Mouse (Mus musculus) stomach, embryonic 14.5 days (tissue): Measurements from ENCODE around the gene Parva. TPM values are rescaled to one million over a fixed set of nuclear protein-coding genes. Genes with fewer than 3 reads are reported as not detected.
A peak's percentile ranks its signal among the peaks of the same experiment; 100 is the strongest.

Experiments
- ATAC-seq: fragments of 200-750 bp; cut with Nextera tagmentation; 2 replicates; pipeline ENCODE4 v1.8.0; 2017; ENCODE audit warnings: low read depth, moderate TSS enrichment; ENCODE audit not compliant: insufficient number of reproducible peaks, insufficient read depth, low FRiP score
- H3K27ac ChIP-seq: fragments of 300-500 bp; sonication (generic); 2 replicates; pipeline ENCODE4 v1.5.1; 2014; ENCODE audit warnings: mild to moderate bottlenecking, low read length, moderate library complexity, mixed read lengths
- H3K27me3 ChIP-seq: fragments of 300-500 bp; sonication (generic); 2 replicates; pipeline ENCODE4 v1.6.1; 2014; ENCODE audit warnings: low read length, control low read depth, mixed read lengths; ENCODE audit not compliant: control insufficient read depth, insufficient read depth
- H3K36me3 ChIP-seq: fragments of 300-500 bp; sonication (generic); 2 replicates; pipeline ENCODE4 v1.6.1; 2014; ENCODE audit warnings: mild to moderate bottlenecking, control low read depth, low read length, moderate library complexity, mixed read lengths; ENCODE audit not compliant: control insufficient read depth, insufficient read depth
- H3K4me1 ChIP-seq: fragments of 300-500 bp; sonication (generic); 2 replicates; pipeline ENCODE4 v1.6.1; 2014; ENCODE audit warnings: low read length, control low read depth, mixed read lengths; ENCODE audit not compliant: control insufficient read depth, insufficient read depth
- H3K4me2 ChIP-seq: fragments of 300-500 bp; sonication (generic); replicated peaks from 2 replicates; pipeline ENCODE4 v1.6.1; 2014; ENCODE audit warnings: low read depth, low read length, control low read depth
- H3K4me3 ChIP-seq: fragments of 300-500 bp; sonication (generic); 2 replicates; pipeline ENCODE4 v1.5.1; 2014; ENCODE audit warnings: low read depth, low read length, control low read depth
- H3K9ac ChIP-seq: fragments of 300-500 bp; sonication (generic); replicated peaks from 2 replicates; pipeline ENCODE4 v1.6.1; 2014; ENCODE audit warnings: low read depth, mild to moderate bottlenecking, control low read depth, low read length, moderate library complexity, mixed read lengths
- H3K9me3 ChIP-seq: fragments of 300-500 bp; sonication (generic); 2 replicates; pipeline ENCODE4 v1.6.1; 2016; ENCODE audit warnings: low read depth, low read length, control low read depth; ENCODE audit not compliant: control insufficient read depth
- WGBS: fragments of 180-500 bp; shearing (Covaris S2); extraction: QIAGEN DNeasy Blood & Tissue Kit; methylation state at CpG from one replicate; pipeline ENCODE4 v1.1.7; 2014; 5-methylcytosine and 5-hydroxymethylcytosine counted together
- polyA plus RNA-seq: library from polyadenylated mRNA; unstranded; fragments of >200 nt; fragmentation: Nextera tagmentation; extraction: Ambion mirVana; gene quantifications from 2 replicates; pipeline ENCODE4 v1.2.1, GENCODE M21; 2014

Parva gene
- polyA plus RNA-seq, 1 experiment from 2014 or later: 128 TPM

GRCm38 (mm10) chr7:112593586-112593985 lies 166.3 kb downstream of the Parva start:
- ATAC-seq: peak; percentile 60; the same call in 1 of the 2 replicates
- 35% methylated on average over 5 of the region's 5 CpGs for WGBS
- H3K4me3 ChIP-seq: no peak overlapping the region
- H3K27me3 ChIP-seq: no peaks in the 10 kb centered on the region
- H3K4me2 ChIP-seq: no peak overlapping the region
- H3K9ac ChIP-seq: no peak overlapping the region
- no peaks in the 10 kb centered on the region for H3K9me3 ChIP-seq
- peaks cover 9% of the 10 kb centered on the region for H3K36me3 ChIP-seq
- 0 out of 2 replicates have a peak, but pooled peaks cover 3% of the 10 kb centered on the region for H3K4me1 ChIP-seq
- H3K27ac ChIP-seq: no peak overlapping the region

GRCm38 (mm10) chr7:112595226-112595850 lies 168.0 kb downstream of the Parva start:
- Histone ChIP-seq H3K4me3 (no peak overlapping the region), H3K36me3 (no peaks in the 10 kb centered on the region), H3K4me1 (0 out of 2 replicates have a peak, but pooled peaks cover 3% of the 10 kb centered on the region), H3K9me3 (no peaks in the 10 kb centered on the region), H3K27ac (no peak overlapping the region), H3K27me3 (no peaks in the 10 kb centered on the region), H3K9ac (no peak overlapping the region), H3K4me2 (no peak overlapping the region)
- WGBS: 41% methylated on average over 6 of the region's 6 CpGs
- ATAC-seq: no peak

GRCm38 (mm10) chr7:112599650-112600049 lies 172.3 kb downstream of the Parva start:
- Histone ChIP-seq H3K27ac (no peak overlapping the region), H3K9ac (no peak overlapping the region), H3K4me1 (peaks cover 12% of the 10 kb centered on the region; the same call in 1 of the 2 replicates), H3K36me3 (no peaks in the 10 kb centered on the region), H3K4me2 (no peak overlapping the region), H3K4me3 (no peak overlapping the region), H3K27me3 (no peaks in the 10 kb centered on the region), H3K9me3 (no peaks in the 10 kb centered on the region)
- WGBS: 12% methylated on average over 2 of the region's 2 CpGs
- ATAC-seq: no peak

GRCm38 (mm10) chr7:112600163-112600562 lies 172.9 kb downstream of the Parva start:
- H3K27me3 ChIP-seq: no peaks in the 10 kb centered on the region
- H3K4me3 ChIP-seq: no peak overlapping the region

GRCm38 (mm10) chr7:112602966-112603365 lies 175.7 kb downstream of the Parva start:
- H3K27ac ChIP-seq: no peak overlapping the region
- no peak overlapping the region for H3K4me3 ChIP-seq
- WGBS: 84% methylated on average over 5 of the region's 5 CpGs
- no peak overlapping the region for H3K9ac ChIP-seq
- no peaks in the 10 kb centered on the region for H3K9me3 ChIP-seq
- H3K36me3 ChIP-seq: no peaks in the 10 kb centered on the region
- no peak for ATAC-seq
- H3K27me3 ChIP-seq: no peaks in the 10 kb centered on the region
- H3K4me2 ChIP-seq: no peak overlapping the region
- H3K4me1 ChIP-seq: peaks cover 12% of the 10 kb centered on the region; the same call in 1 of the 2 replicates

More at GRCm38 (mm10) chr7:112600163-112600562, 172.9 kb downstream of the Parva start:
- peaks cover 12% of the 10 kb centered on the region; the same call in 1 of the 2 replicates for H3K4me1 ChIP-seq
- H3K27ac ChIP-seq: no peak overlapping the region
- H3K9me3 ChIP-seq: no peaks in the 10 kb centered on the region
- no peak overlapping the region for H3K9ac ChIP-seq
- 59% methylated on average over 3 of the region's 3 CpGs for WGBS
- no peak for ATAC-seq
- H3K36me3 ChIP-seq: no peaks in the 10 kb centered on the region
- no peak overlapping the region for H3K4me2 ChIP-seq

- H3K9ac ChIP-seq: no peak overlapping the region
- no peak overlapping the region; the same call in 1 of the 2 replicates for H3K27ac ChIP-seq
- H3K9me3 ChIP-seq: no peaks in the 10 kb centered on the region
- peaks cover 12% of the 10 kb centered on the region; the same call in 1 of the 2 replicates for H3K4me1 ChIP-seq
- no peaks in the 10 kb centered on the region for H3K36me3 ChIP-seq
- no peak overlapping the region for H3K4me3 ChIP-seq
- WGBS: 32% methylated on average over 10 of the region's 10 CpGs
- no peak for ATAC-seq
- no peaks in the 10 kb centered on the region for H3K27me3 ChIP-seq
- no peak overlapping the region for H3K4me2 ChIP-seq
These were observed 176.3 kb downstream of the Parva start for GRCm38 (mm10) chr7:112603496-112604170.

- Histone ChIP-seq H3K27me3 (no peaks in the 10 kb centered on the region), H3K27ac (no peak overlapping the region; the same call in 1 of the 2 replicates), H3K9ac (no peak overlapping the region), H3K36me3 (no peaks in the 10 kb centered on the region), H3K9me3 (no peaks in the 10 kb centered on the region), H3K4me1 (peaks cover 12% of the 10 kb centered on the region; the same call in 1 of the 2 replicates), H3K4me3 (no peak overlapping the region), H3K4me2 (no peak overlapping the region)
- WGBS: 45% methylated on average over 8 of the region's 8 CpGs
- ATAC-seq: no peak
These were observed 176.9 kb downstream of the Parva start for GRCm38 (mm10) chr7:112604209-112604608.

GRCm38 (mm10) chr7:112614046-112614790 lies 186.9 kb downstream of the Parva start:
- H3K27ac ChIP-seq: no peak overlapping the region
- no peak for ATAC-seq
- no peaks in the 10 kb centered on the region for H3K27me3 ChIP-seq

More at GRCm38 (mm10) chr7:112614046-112614790, 186.9 kb downstream of the Parva start:
- Histone ChIP-seq H3K4me3 (no peak overlapping the region), H3K9me3 (no peaks in the 10 kb centered on the region), H3K36me3 (no peaks in the 10 kb centered on the region), H3K4me2 (no peak overlapping the region), H3K4me1 (no peaks in the 10 kb centered on the region), H3K9ac (no peak overlapping the region)
- WGBS: 89% methylated on average over 3 of the region's 3 CpGs
